In genomic region chr13:57603226-57603625, GRCm38 (mm10) we compare ENCODE assay signal across 13 mouse cellular contexts.
DNase-seq lines count a peak whose midpoint lies in the region; ATAC-seq and TF ChIP-seq lines count a peak whose summit lies in the region.
"Had no signal": no experiment of that assay in that cellular context is flagged by ENCODE, and none has a peak within 500 bp of the region (broad histone marks: within the 10 kb centered on the region; RNA-seq: fewer than 3 reads in every experiment).

No protein-coding gene starts in this region.

- H3K27ac ChIP-seq in forebrain, embryonic 14.5 days (ENCODE audit: low read depth, low read length) = peak overlapping the region; percentile 55
- no peak overlapping the region for H3K27ac ChIP-seq in neural tube, embryonic 15.5 days (replicated peaks)
- H3K27ac ChIP-seq in stomach, postnatal 0 days (replicated peaks) = no peak overlapping the region
- H3K27ac ChIP-seq: limb, embryonic 13.5 days had no signal

- H3K9ac ChIP-seq in forebrain, embryonic 14.5 days (ENCODE audit: low read length) = no peak overlapping the region
- no peak overlapping the region for H3K9ac ChIP-seq in neural tube, embryonic 15.5 days (replicated peaks)
- no peak overlapping the region for H3K9ac ChIP-seq in stomach, postnatal 0 days (ENCODE audit: low read length)
- H3K9ac ChIP-seq: limb, embryonic 13.5 days; lung, embryonic 14.5 days had no signal

- no peak overlapping the region for H3K4me3 ChIP-seq in forebrain, embryonic 14.5 days (ENCODE audit: low read depth, low read length)
- H3K4me3 ChIP-seq in neural tube, embryonic 15.5 days (replicated peaks) = no peak overlapping the region
- no peak overlapping the region for H3K4me3 ChIP-seq in stomach, postnatal 0 days (ENCODE audit: low read depth, low read length)
- H3K4me3 ChIP-seq: limb, embryonic 13.5 days had no signal

- no peak for TF ChIP-seq EP300 in stomach, postnatal 0 days (optimal IDR thresholded peaks at IDR 0.05)

- no peak for TF ChIP-seq CTCF in stomach, postnatal 0 days (IDR thresholded peaks at IDR 0.05; ENCODE audit: low read depth)

- 0 out of 2 replicates have a peak, but pooled peaks have one; percentile 24 for ATAC-seq in frontal cortex, adult (ENCODE audit: low TSS enrichment)
- peak; percentile 93 for ATAC-seq in forebrain, embryonic 14.5 days
- ATAC-seq in neural tube, embryonic 15.5 days (ENCODE audit: low FRiP score) = 0 out of 2 replicates have a peak, but pooled peaks have one; percentile 42
- no peak for ATAC-seq in stomach, postnatal 0 days (ENCODE audit: low FRiP score, low TSS enrichment)
- ATAC-seq: intestine, postnatal 0 days had no signal

- no peaks in the 10 kb centered on the region for H3K36me3 ChIP-seq in forebrain, embryonic 14.5 days (ENCODE audit: control insufficient read depth, insufficient read depth, low read length)
- H3K36me3 ChIP-seq in neural tube, embryonic 15.5 days = no peaks in the 10 kb centered on the region
- no peaks in the 10 kb centered on the region for H3K36me3 ChIP-seq in stomach, postnatal 0 days (ENCODE audit: control insufficient read depth, insufficient read depth, low read length)
- H3K36me3 ChIP-seq: limb, embryonic 13.5 days had no signal

- DNase-seq in frontal cortex, postnatal 14 days (ENCODE audit: low spot score in 2 of 2) = no peak
- peak; percentile 94 for DNase-seq in forebrain, embryonic 14.5 days (ENCODE audit: low spot score)
- peak; percentile 73 for DNase-seq in mesoderm, embryonic 11.5 days (ENCODE audit: low read depth, low spot score)
- DNase-seq in layer of hippocampus, postnatal 36 days = no peak
- DNase-seq in stomach, postnatal 0 days (ENCODE audit: low spot score) = no peak
- no peak for DNase-seq in adrenal gland, adult 2 months
- DNase-seq: heart, adult 11 months; lung, embryonic 14.5 days; thymus, adult 18-20 months had no signal

- H3K9me3 ChIP-seq in forebrain, embryonic 14.5 days (replicated peaks; ENCODE audit: control insufficient read depth, low read length) = no peaks in the 10 kb centered on the region
- H3K9me3 ChIP-seq in neural tube, embryonic 15.5 days (replicated peaks) = no peaks in the 10 kb centered on the region
- no peaks in the 10 kb centered on the region for H3K9me3 ChIP-seq in stomach, postnatal 0 days (ENCODE audit: control insufficient read depth, low read length)
- H3K9me3 ChIP-seq: limb, embryonic 13.5 days had no signal

- H3K4me1 ChIP-seq in forebrain, embryonic 14.5 days (ENCODE audit: control insufficient read depth, insufficient read depth, low read length) = peaks cover 15% of the 10 kb centered on the region
- H3K4me1 ChIP-seq in neural tube, embryonic 15.5 days = peaks cover 38% of the 10 kb centered on the region
- H3K4me1 ChIP-seq in stomach, postnatal 0 days (replicated peaks; ENCODE audit: control insufficient read depth, insufficient read depth) = no peaks in the 10 kb centered on the region

- no peak overlapping the region for H3K4me2 ChIP-seq in forebrain, embryonic 14.5 days (ENCODE audit: low read length)
- H3K4me2 ChIP-seq in neural tube, embryonic 15.5 days = no peak overlapping the region
- H3K4me2 ChIP-seq in stomach, postnatal 0 days (replicated peaks; ENCODE audit: low read depth) = no peak overlapping the region
- H3K4me2 ChIP-seq: limb, embryonic 13.5 days; lung, embryonic 14.5 days had no signal

- peaks cover 7% of the 10 kb centered on the region; the same call in 1 of the 2 replicates for H3K27me3 ChIP-seq in forebrain, embryonic 14.5 days (replicated peaks; ENCODE audit: control insufficient read depth, insufficient read depth, low read length)
- no peaks in the 10 kb centered on the region for H3K27me3 ChIP-seq in neural tube, embryonic 15.5 days (replicated peaks)
- no peaks in the 10 kb centered on the region for H3K27me3 ChIP-seq in stomach, postnatal 0 days (ENCODE audit: control insufficient read depth, insufficient read depth, low read length)

- 2% methylated on average over 8 of the region's 8 CpGs for WGBS in forebrain, embryonic 14.5 days
- 17% methylated on average over 8 of the region's 8 CpGs for WGBS in neural tube, embryonic 15.5 days
- WGBS in stomach, postnatal 0 days = 70% methylated on average over 8 of the region's 8 CpGs

Comparison
In these comparisons a context has a peak if more than half of its experiments do, and no peak if none do; other contexts are left out.
1. DNase-seq: peak in forebrain, embryonic 14.5 days (single experiment) and mesoderm, embryonic 11.5 days (single experiment); none in frontal cortex, postnatal 14 days (0 of 2), layer of hippocampus, postnatal 36 days (0 of 2), stomach, postnatal 0 days (single experiment) and adrenal gland, adult 2 months (single experiment).